Mouse (Mus musculus) heart, adult 8-10 months (tissue): Measurements from ENCODE around the gene Cfc1. TPM values are rescaled to one million over a fixed set of nuclear protein-coding genes. Genes with fewer than 3 reads are reported as not detected.
"Not testable (repeated sequence)": the region's sequence is repeated elsewhere in the genome, so short reads cannot be mapped to it uniquely, and the experiment has no call there.

Experiments used
- DNase-seq: peaks from one replicate; pipeline ENCODE4 v3.0.0; 2022; ENCODE audit warnings: low spot score
- total RNA-seq, 4 experiments: library from RNA; stranded (reverse); gene quantifications; 2 replicates each; pipeline ENCODE4 v1.2.4; 2022

Cfc1 gene
- total RNA-seq, result not detected

- not testable (repeated sequence) for DNase-seq
These were observed at the start of gene Cfc1 for GRCm38 (mm10) chr1:34535043-34535698. Gene Cfc1 (plus strand): TSS chr1:34535648.

- no peak for DNase-seq
These were observed 48.1 kb upstream of the Cfc1 start for GRCm38 (mm10) chr1:34487383-34487782.

- DNase-seq, result no peak
These were observed 45.5 kb upstream of the Cfc1 start for GRCm38 (mm10) chr1:34489852-34490541.

GRCm38 (mm10) chr1:34491480-34491879 is 44.0 kb upstream of the Cfc1 start:
- DNase-seq, result no peak

GRCm38 (mm10) chr1:34502991-34503390 is 32.5 kb upstream of the Cfc1 start:
- DNase-seq, result no peak

GRCm38 (mm10) chr1:34505307-34505706 is 30.1 kb upstream of the Cfc1 start:
- DNase-seq, result no peak

- no peak for DNase-seq
These were observed 29.4 kb upstream of the Cfc1 start for GRCm38 (mm10) chr1:34505970-34506551.

- DNase-seq, result no peak
These were observed 27.5 kb upstream of the Cfc1 start for GRCm38 (mm10) chr1:34507986-34508385.

- no peak for DNase-seq
These were observed 24.9 kb upstream of the Cfc1 start for GRCm38 (mm10) chr1:34510575-34510981.

GRCm38 (mm10) chr1:34511027-34511426 is 24.4 kb upstream of the Cfc1 start:
- no peak for DNase-seq

GRCm38 (mm10) chr1:34513068-34513467 is 22.4 kb upstream of the Cfc1 start:
- no peak for DNase-seq

- no peak for DNase-seq
These were observed 18.9 kb upstream of the Cfc1 start for GRCm38 (mm10) chr1:34516595-34516994.

- not testable (repeated sequence) for DNase-seq
These were observed 18.2 kb upstream of the Cfc1 start for GRCm38 (mm10) chr1:34517297-34517696.

- DNase-seq, result not testable (repeated sequence)
These were observed 17.7 kb upstream of the Cfc1 start for GRCm38 (mm10) chr1:34517797-34518196.

GRCm38 (mm10) chr1:34518259-34518658 is 17.2 kb upstream of the Cfc1 start:
- no peak for DNase-seq

GRCm38 (mm10) chr1:34522205-34522849 is 13.1 kb upstream of the Cfc1 start:
- DNase-seq, result no peak

GRCm38 (mm10) chr1:34522850-34523244 is 12.6 kb upstream of the Cfc1 start:
- DNase-seq, result no peak

- no peak for DNase-seq
These were observed 11.8 kb upstream of the Cfc1 start for GRCm38 (mm10) chr1:34523647-34524046.

- not testable (repeated sequence) for DNase-seq
These were observed 874 bp upstream of the Cfc1 start for GRCm38 (mm10) chr1:34534574-34534973.

- no peak for DNase-seq
These were observed 881 bp downstream of the Cfc1 start for GRCm38 (mm10) chr1:34536291-34536766.

- DNase-seq, result no peak
These were observed 1.5 kb downstream of the Cfc1 start for GRCm38 (mm10) chr1:34536767-34537485.

GRCm38 (mm10) chr1:34547074-34547473 is 11.6 kb downstream of the Cfc1 start:
- DNase-seq, result no peak
